Mouse (Mus musculus): ENCODE results near the gene Psenen. TPM values are rescaled to one million over a fixed set of nuclear protein-coding genes. Genes with fewer than 3 reads are reported as not detected.

The Psenen gene
- polyA plus RNA-seq, 1 experiment from 2014 or later: 140 TPM

GRCm38 (mm10) chr7:30552102-30553020 lies 11.1 kb downstream of the Psenen start, which contains the start of the genes Hspb6 and Proser3:
TSS of gene Hspb6 (plus strand) at chr7:30552178.
TSS of gene Proser3 (minus strand) at chr7:30552299.
- under 1% methylated on average over 44 of the region's 44 CpGs for WGBS
- peaks cover 38% of the 10 kb centered on the region for H3K36me3 ChIP-seq

GRCm38 (mm10) chr7:30551445-30552101 lies 11.9 kb downstream of the Psenen start:
- Histone ChIP-seq H3K36me3 (peaks cover 31% of the 10 kb centered on the region), H3K9ac (peak overlapping the region; percentile 63), H3K4me3 (replicated peaks) (peak overlapping the region; percentile 81), H3K4me1 (peaks cover 17% of the 10 kb centered on the region), H3K9me3 (replicated peaks) (no peaks in the 10 kb centered on the region), H3K4me2 (replicated peaks) (peak overlapping the region; percentile 96), H3K27ac (replicated peaks) (peak overlapping the region; percentile 100), H3K27me3 (no peaks in the 10 kb centered on the region)
- WGBS: 3% methylated on average over 10 of the region's 10 CpGs
- peak; percentile 73 for ATAC-seq (ENCODE audit: insufficient number of reproducible peaks, low FRiP score, low TSS enrichment, low read depth)

More at GRCm38 (mm10) chr7:30552102-30553020, 11.1 kb downstream of the Psenen start, which contains the start of the genes Hspb6 and Proser3:
- H3K9me3 ChIP-seq (replicated peaks): no peaks in the 10 kb centered on the region
- peak within 1 kb of the TSS; percentile 63 for H3K9ac ChIP-seq
- H3K27me3 ChIP-seq: no peaks in the 10 kb centered on the region
- H3K27ac ChIP-seq (replicated peaks): peak within 1 kb of the TSS; percentile 100
- H3K4me2 ChIP-seq (replicated peaks): peak within 1 kb of the TSS; percentile 96
- peak; percentile 95 for ATAC-seq (ENCODE audit: insufficient number of reproducible peaks, low FRiP score, low TSS enrichment, low read depth)
- H3K4me1 ChIP-seq: peaks cover 17% of the 10 kb centered on the region
- peak within 1 kb of the TSS; percentile 81 for H3K4me3 ChIP-seq (replicated peaks)

- 93% methylated on average over 1 of the region's 1 CpGs for WGBS
- Histone ChIP-seq H3K36me3 (peaks cover 27% of the 10 kb centered on the region), H3K4me1 (peaks cover 17% of the 10 kb centered on the region), H3K27me3 (no peaks in the 10 kb centered on the region), H3K27ac (replicated peaks) (no peak overlapping the region), H3K9ac (no peak overlapping the region), H3K4me2 (replicated peaks) (no peak overlapping the region), H3K9me3 (replicated peaks) (no peaks in the 10 kb centered on the region), H3K4me3 (replicated peaks) (no peak overlapping the region)
- ATAC-seq (ENCODE audit: insufficient number of reproducible peaks, low FRiP score, low TSS enrichment, low read depth): no peak
Observed at GRCm38 (mm10) chr7:30550603-30551002, 12.8 kb downstream of the Psenen start.

- H3K4me2 ChIP-seq (replicated peaks): no peak overlapping the region
- peaks cover 17% of the 10 kb centered on the region for H3K4me1 ChIP-seq
- H3K9ac ChIP-seq: no peak overlapping the region
- no peak overlapping the region for H3K27ac ChIP-seq (replicated peaks)
- H3K4me3 ChIP-seq (replicated peaks): no peak overlapping the region
- no peak for ATAC-seq (ENCODE audit: insufficient number of reproducible peaks, low FRiP score, low TSS enrichment, low read depth)
- 80% methylated on average over 2 of the region's 2 CpGs for WGBS
- H3K9me3 ChIP-seq (replicated peaks): no peaks in the 10 kb centered on the region
- peaks cover 24% of the 10 kb centered on the region for H3K36me3 ChIP-seq
- no peaks in the 10 kb centered on the region for H3K27me3 ChIP-seq
Observed at GRCm38 (mm10) chr7:30549880-30550279, 13.5 kb downstream of the Psenen start.

- no peak overlapping the region for H3K4me3 ChIP-seq (replicated peaks)
- no peak overlapping the region for H3K9ac ChIP-seq
- H3K36me3 ChIP-seq: peaks cover 55% of the 10 kb centered on the region
- H3K27ac ChIP-seq (replicated peaks): no peak overlapping the region
- WGBS: 84% methylated on average over 2 of the region's 2 CpGs
- no peak overlapping the region for H3K4me2 ChIP-seq (replicated peaks)
- no peaks in the 10 kb centered on the region for H3K27me3 ChIP-seq
- ATAC-seq (ENCODE audit: insufficient number of reproducible peaks, low FRiP score, low TSS enrichment, low read depth): no peak
- no peaks in the 10 kb centered on the region for H3K4me1 ChIP-seq
- no peaks in the 10 kb centered on the region for H3K9me3 ChIP-seq (replicated peaks)
Observed at GRCm38 (mm10) chr7:30544327-30544726, 19.1 kb downstream of the Psenen start.

DNA sequence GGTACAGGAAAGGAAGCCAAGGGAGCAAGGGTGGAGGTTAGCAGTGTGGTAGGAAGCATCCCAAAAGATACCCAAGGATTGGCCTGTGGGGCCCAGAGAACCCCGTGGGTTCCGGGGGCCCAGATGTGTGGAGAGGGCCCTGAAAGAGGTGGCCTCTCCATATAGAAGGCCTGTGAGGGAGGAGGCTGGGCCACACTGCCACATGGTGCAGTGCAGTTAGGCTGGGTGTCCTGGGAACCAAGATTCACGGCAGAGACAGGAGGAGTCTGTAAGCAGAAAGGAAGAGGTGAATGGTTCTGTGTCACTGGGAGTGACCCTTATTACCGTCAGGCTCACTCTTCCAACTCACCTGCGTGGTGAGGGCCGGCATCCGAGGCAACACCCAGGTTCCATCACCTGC lies 22.9 kb downstream of the Psenen start:
- 91% methylated on average over 7 of the region's 7 CpGs for WGBS
- no peak overlapping the region for H3K27ac ChIP-seq (replicated peaks)
- H3K27me3 ChIP-seq: no peaks in the 10 kb centered on the region
- H3K4me2 ChIP-seq (replicated peaks): no peak overlapping the region
- peaks cover 4% of the 10 kb centered on the region for H3K4me1 ChIP-seq
- peaks cover 44% of the 10 kb centered on the region for H3K36me3 ChIP-seq
- H3K9ac ChIP-seq: no peak overlapping the region
- H3K4me3 ChIP-seq (replicated peaks): no peak overlapping the region
- ATAC-seq (ENCODE audit: insufficient number of reproducible peaks, low FRiP score, low TSS enrichment, low read depth): no peak
- no peaks in the 10 kb centered on the region for H3K9me3 ChIP-seq (replicated peaks)

- Histone ChIP-seq H3K4me2 (replicated peaks) (peak within 1 kb of the TSS; percentile 94), H3K4me1 (peaks cover 27% of the 10 kb centered on the region), H3K9ac (peak within 1 kb of the TSS; percentile 60), H3K36me3 (peaks cover 29% of the 10 kb centered on the region), H3K9me3 (replicated peaks) (no peaks in the 10 kb centered on the region), H3K27ac (replicated peaks) (peak within 1 kb of the TSS; percentile 65), H3K4me3 (replicated peaks) (peak within 1 kb of the TSS; percentile 81), H3K27me3 (no peaks in the 10 kb centered on the region)
- under 1% methylated on average over 61 of the region's 84 CpGs for WGBS
- ATAC-seq (ENCODE audit: insufficient number of reproducible peaks, low FRiP score, low TSS enrichment, low read depth): peak; percentile 94
Observed at GRCm38 (mm10) chr7:30534633-30535577, 28.5 kb downstream of the Psenen start, which contains the start of gene Arhgap33. TSS of gene Arhgap33 (minus strand) at chr7:30535060.

GRCm38 (mm10) chr7:30533941-30534632 lies 29.3 kb downstream of the Psenen start:
- peak; percentile 30 for ATAC-seq (ENCODE audit: insufficient number of reproducible peaks, low FRiP score, low TSS enrichment, low read depth)
- Histone ChIP-seq H3K4me3 (replicated peaks) (peak overlapping the region; percentile 81), H3K9ac (peak overlapping the region; percentile 60), H3K4me1 (peaks cover 27% of the 10 kb centered on the region), H3K27ac (replicated peaks) (peak overlapping the region; percentile 65; the same call in 1 of the 2 replicates), H3K9me3 (replicated peaks) (no peaks in the 10 kb centered on the region), H3K4me2 (replicated peaks) (peak overlapping the region; percentile 94), H3K27me3 (no peaks in the 10 kb centered on the region), H3K36me3 (peaks cover 29% of the 10 kb centered on the region)
- 6% methylated on average over 26 of the region's 26 CpGs for WGBS

DNA sequence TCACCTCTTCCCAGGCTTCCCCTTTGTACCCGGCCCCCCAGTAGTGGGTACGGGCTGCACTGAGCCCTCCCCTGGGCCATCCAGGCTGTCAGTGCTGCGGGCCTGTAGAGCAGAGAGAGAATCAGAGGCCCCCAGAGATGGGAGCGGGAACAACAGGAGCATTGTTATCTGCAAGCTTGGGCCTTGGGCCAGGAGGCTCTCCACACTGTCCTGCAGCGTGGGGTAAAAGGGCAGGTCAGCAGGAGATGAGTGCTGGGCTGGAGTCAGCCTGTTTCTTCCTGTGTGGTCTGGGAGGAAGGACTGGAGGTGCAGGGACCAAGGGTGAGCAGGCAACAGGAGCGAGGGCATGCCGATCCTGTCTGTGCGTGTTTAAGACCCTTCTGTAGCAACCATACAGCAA lies 30.5 kb downstream of the Psenen start:
- peaks cover 39% of the 10 kb centered on the region for H3K36me3 ChIP-seq
- no peak overlapping the region for H3K9ac ChIP-seq
- H3K27me3 ChIP-seq: no peaks in the 10 kb centered on the region
- H3K27ac ChIP-seq (replicated peaks): no peak overlapping the region
- peak overlapping the region; percentile 94 for H3K4me2 ChIP-seq (replicated peaks)
- no peak overlapping the region for H3K4me3 ChIP-seq (replicated peaks)
- 30% methylated on average over 8 of the region's 8 CpGs for WGBS
- H3K4me1 ChIP-seq: peaks cover 27% of the 10 kb centered on the region
- ATAC-seq (ENCODE audit: insufficient number of reproducible peaks, low FRiP score, low TSS enrichment, low read depth): no peak
- no peaks in the 10 kb centered on the region for H3K9me3 ChIP-seq (replicated peaks)

DNA sequence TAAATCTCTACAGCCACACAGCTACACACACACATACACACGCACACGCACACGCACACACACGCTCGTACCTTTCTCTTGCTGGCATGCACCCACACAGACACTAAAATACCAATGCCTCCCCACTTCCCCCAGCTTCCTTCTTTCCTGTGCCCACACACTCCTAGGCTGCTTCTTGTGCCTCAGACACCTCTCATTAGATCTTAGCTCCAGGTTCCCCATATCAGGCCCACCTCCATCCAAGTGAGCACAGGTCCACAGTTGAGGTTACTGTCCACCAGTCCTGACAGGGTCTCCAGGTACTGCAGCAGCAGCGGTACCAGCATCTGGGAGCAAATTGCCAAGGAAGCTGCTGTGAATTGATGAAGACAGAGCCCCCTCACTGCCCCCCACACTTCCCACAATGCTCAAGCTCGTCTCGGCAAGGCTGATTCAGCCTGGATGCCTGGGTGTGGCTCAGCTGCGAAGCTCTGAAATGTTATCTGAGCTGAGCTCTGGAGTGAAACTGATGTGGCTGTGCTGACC lies 32.1 kb downstream of the Psenen start:
- ATAC-seq (ENCODE audit: insufficient number of reproducible peaks, low FRiP score, low TSS enrichment, low read depth): no peak
- Histone ChIP-seq H3K9me3 (replicated peaks) (no peaks in the 10 kb centered on the region), H3K9ac (no peak overlapping the region), H3K4me3 (replicated peaks) (no peak overlapping the region), H3K27ac (replicated peaks) (no peak overlapping the region), H3K4me1 (peaks cover 34% of the 10 kb centered on the region), H3K36me3 (peaks cover 47% of the 10 kb centered on the region), H3K4me2 (replicated peaks) (no peak overlapping the region), H3K27me3 (no peaks in the 10 kb centered on the region)
- WGBS: 67% methylated on average over 9 of the region's 9 CpGs
